Mouse (Mus musculus): ENCODE results near the gene 4930595D18Rik.

The 4930595D18Rik gene

GRCm38 (mm10) chr12:111137079-111137478 is 47.2 kb downstream of the 4930595D18Rik start:
- no peak for DNase-seq (ENCODE audit: low spot score in 2 of 2)

- DNase-seq (ENCODE audit: low spot score in 2 of 2), result no peak
Observed at GRCm38 (mm10) chr12:111135953-111136352, 48.3 kb downstream of the 4930595D18Rik start.

GRCm38 (mm10) chr12:111134791-111135733 is 49.2 kb downstream of the 4930595D18Rik start:
- DNase-seq (ENCODE audit: low spot score in 2 of 2), result no peak

- no peak for DNase-seq (ENCODE audit: low spot score in 2 of 2)
Observed at GRCm38 (mm10) chr12:111134169-111134568, 50.1 kb downstream of the 4930595D18Rik start.

- DNase-seq (ENCODE audit: low spot score in 2 of 2), result no peak
Observed at GRCm38 (mm10) chr12:111125666-111126065, 58.6 kb downstream of the 4930595D18Rik start.

- no peak for DNase-seq (ENCODE audit: low spot score in 2 of 2)
Observed at GRCm38 (mm10) chr12:111124601-111125260, 59.6 kb downstream of the 4930595D18Rik start.

- no peak for DNase-seq (ENCODE audit: low spot score in 2 of 2)
Observed at GRCm38 (mm10) chr12:111122332-111122852, 61.9 kb downstream of the 4930595D18Rik start.

- no peak for DNase-seq (ENCODE audit: low spot score in 2 of 2)
Observed at GRCm38 (mm10) chr12:111120976-111121645, 63.2 kb downstream of the 4930595D18Rik start.

- no peak for DNase-seq (ENCODE audit: low spot score in 2 of 2)
Observed at GRCm38 (mm10) chr12:111119506-111120085, 64.7 kb downstream of the 4930595D18Rik start.

GRCm38 (mm10) chr12:111114593-111114992 is 69.7 kb downstream of the 4930595D18Rik start:
- no peak for DNase-seq (ENCODE audit: low spot score in 2 of 2)

GRCm38 (mm10) chr12:111111176-111111575 is 73.1 kb downstream of the 4930595D18Rik start:
- no peak for DNase-seq (ENCODE audit: low spot score in 2 of 2)
